Mouse (Mus musculus) forebrain, embryonic 11.5 days (tissue): ENCODE results near the gene Lamtor3. TPM values are rescaled to one million over a fixed set of nuclear protein-coding genes. Genes with fewer than 3 reads are reported as not detected.
"Not testable (repeated sequence)": the region's sequence is repeated elsewhere in the genome, so short reads cannot be mapped to it uniquely, and the experiment has no call there.

ENCODE experiments used
- ATAC-seq: fragments of 200-750 bp; cut with Nextera tagmentation; replicated peaks from 2 replicates; pipeline ENCODE4 v1.8.0; 2017; ENCODE audit warnings: moderate TSS enrichment; ENCODE audit not compliant: low FRiP score
- DNase-seq: peaks from one replicate; pipeline ENCODE4 v3.0.0-alpha.2; 2017; ENCODE audit warnings: low spot score
- H3K27ac ChIP-seq: fragments of 300-500 bp; sonication (generic); 2 replicates; pipeline ENCODE4 v1.5.1; 2014; ENCODE audit warnings: low read depth, low read length
- H3K27me3 ChIP-seq: fragments of 300-500 bp; sonication (generic); 2 replicates; pipeline ENCODE4 v1.6.1; 2014; ENCODE audit warnings: mild to moderate bottlenecking, low read length, mixed read lengths; ENCODE audit not compliant: control insufficient read depth, insufficient read depth
- H3K36me3 ChIP-seq: fragments of 300-500 bp; sonication (generic); 2 replicates; pipeline ENCODE4 v1.6.1; 2014; ENCODE audit warnings: mild to moderate bottlenecking, low read length, moderate library complexity, mixed read lengths; ENCODE audit not compliant: control insufficient read depth, insufficient read depth
- H3K4me1 ChIP-seq: fragments of 300-500 bp; sonication (generic); replicated peaks from 2 replicates; pipeline ENCODE4 v1.6.1; 2014; ENCODE audit warnings: low read length, mixed read lengths; ENCODE audit not compliant: control insufficient read depth, insufficient read depth
- H3K4me2 ChIP-seq: fragments of 300-500 bp; sonication (generic); 2 replicates; pipeline ENCODE4 v1.6.1; 2014; ENCODE audit warnings: low read depth, mild to moderate bottlenecking, low read length, moderate library complexity, mixed read lengths; ENCODE audit not compliant: severe bottlenecking
- H3K4me3 ChIP-seq: fragments of 300-500 bp; sonication (generic); 2 replicates; pipeline ENCODE4 v1.5.1; 2014; ENCODE audit warnings: low read depth, low read length
- H3K9ac ChIP-seq: fragments of 300-500 bp; sonication (generic); 2 replicates; pipeline ENCODE4 v1.6.1; 2014; ENCODE audit warnings: low read length
- H3K9me3 ChIP-seq: fragments of 300-500 bp; sonication (generic); 2 replicates; pipeline ENCODE4 v1.6.1; 2016; ENCODE audit warnings: low read length, mixed read lengths; ENCODE audit not compliant: control insufficient read depth
- WGBS: fragments of 180-500 bp; shearing (Covaris S2); extraction: QIAGEN DNeasy Blood & Tissue Kit; methylation state at CpG from one replicate; pipeline ENCODE4 v1.1.7; 2014; 5-methylcytosine and 5-hydroxymethylcytosine counted together
- polyA plus RNA-seq: library from polyadenylated mRNA; unstranded; fragments of >200 nt; fragmentation: Nextera tagmentation; extraction: Ambion mirVana; gene quantifications from 2 replicates; pipeline ENCODE4 v1.2.1, GENCODE M21; 2014

The Lamtor3 gene
- polyA plus RNA-seq, 1 experiment from 2014 or later, result 107 TPM

- not testable (repeated sequence) for DNase-seq, H3K27ac ChIP-seq, ATAC-seq, H3K4me3 ChIP-seq, H3K27me3 ChIP-seq, H3K9ac ChIP-seq, H3K36me3 ChIP-seq, H3K4me1 ChIP-seq, H3K4me2 ChIP-seq, H3K9me3 ChIP-seq
- 83% methylated on average over 3 of the region's 3 CpGs for WGBS
Observed at GRCm38 (mm10) chr3:137951302-137951701, 33.0 kb downstream of the Lamtor3 start.

- Histone ChIP-seq H3K36me3 (no peaks in the 10 kb centered on the region), H3K4me2 (no peak overlapping the region), H3K27ac (no peak overlapping the region), H3K27me3 (no peaks in the 10 kb centered on the region), H3K4me1 (no peaks in the 10 kb centered on the region), H3K9ac (no peak overlapping the region), H3K9me3 (no peaks in the 10 kb centered on the region), H3K4me3 (no peak overlapping the region)
- ATAC-seq (no peak), DNase-seq (no peak)
- WGBS, result 54% methylated on average over 7 of the region's 7 CpGs
Observed at GRCm38 (mm10) chr3:137951819-137952218, 33.5 kb downstream of the Lamtor3 start.

DNA sequence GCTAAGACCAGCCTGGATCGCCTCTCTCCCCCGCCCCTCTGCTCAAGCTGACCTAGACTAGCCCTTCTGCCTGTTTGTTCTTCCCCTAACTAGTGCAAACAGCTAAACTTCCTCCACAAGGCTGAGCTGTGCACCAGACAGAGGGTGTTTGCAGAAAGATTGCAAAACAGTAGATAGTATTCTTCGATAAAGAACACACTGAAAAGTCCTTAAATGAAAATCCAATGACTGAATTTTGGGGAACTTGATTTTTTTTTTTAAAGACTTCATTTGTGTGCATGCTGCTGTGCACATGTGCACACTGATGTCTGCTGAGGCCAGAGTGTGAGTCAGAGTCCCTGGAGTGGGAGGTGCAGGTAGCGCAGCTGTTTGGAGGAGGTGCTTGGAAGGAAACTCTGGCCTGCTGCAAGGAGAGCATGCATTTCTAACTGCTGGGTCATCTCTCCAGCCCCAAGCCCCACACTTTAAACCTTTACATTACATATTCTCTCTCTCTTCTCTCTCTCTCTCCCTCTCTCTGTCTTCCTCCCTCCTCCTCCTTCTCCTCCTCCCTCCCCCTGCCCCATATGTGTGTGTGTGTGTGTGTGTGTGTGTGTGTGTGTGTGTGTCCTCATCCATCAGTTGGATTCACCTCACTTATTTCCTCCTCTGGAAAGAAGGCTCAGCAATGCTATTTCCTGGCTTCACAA is 34.1 kb downstream of the Lamtor3 start:
- Histone ChIP-seq H3K9me3 (no peaks in the 10 kb centered on the region), H3K9ac (no peak overlapping the region), H3K4me3 (no peak overlapping the region), H3K4me1 (no peaks in the 10 kb centered on the region), H3K27me3 (no peaks in the 10 kb centered on the region), H3K36me3 (no peaks in the 10 kb centered on the region), H3K27ac (no peak overlapping the region), H3K4me2 (no peak overlapping the region)
- 88% methylated on average over 4 of the region's 4 CpGs for WGBS
- DNase-seq (no peak), ATAC-seq (no peak)

- no peak overlapping the region for H3K9ac ChIP-seq
- DNase-seq (no peak), ATAC-seq (peak; percentile 51; the same call in 1 of the 2 replicates)
- H3K27ac ChIP-seq, result no peak overlapping the region
- H3K36me3 ChIP-seq, result no peaks in the 10 kb centered on the region
- no peak overlapping the region for H3K4me2 ChIP-seq
- no peaks in the 10 kb centered on the region for H3K27me3 ChIP-seq
- no peak overlapping the region for H3K4me3 ChIP-seq
- no peaks in the 10 kb centered on the region for H3K4me1 ChIP-seq
- 74% methylated on average over 14 of the region's 14 CpGs for WGBS
- H3K9me3 ChIP-seq, result no peaks in the 10 kb centered on the region
Observed at GRCm38 (mm10) chr3:137952914-137953880, 34.9 kb downstream of the Lamtor3 start.

- H3K9me3 ChIP-seq, result no peaks in the 10 kb centered on the region
- no peak for ATAC-seq
- H3K36me3 ChIP-seq, result no peaks in the 10 kb centered on the region
- no peak overlapping the region for H3K4me2 ChIP-seq
- no peak for DNase-seq
- WGBS, result 71% methylated on average over 23 of the region's 23 CpGs
- H3K27ac ChIP-seq, result no peak overlapping the region
- H3K4me1 ChIP-seq, result no peaks in the 10 kb centered on the region
- no peak overlapping the region for H3K4me3 ChIP-seq
- H3K9ac ChIP-seq, result no peak overlapping the region
- no peaks in the 10 kb centered on the region for H3K27me3 ChIP-seq
Observed at GRCm38 (mm10) chr3:137954256-137954916, 36.1 kb downstream of the Lamtor3 start.

DNA sequence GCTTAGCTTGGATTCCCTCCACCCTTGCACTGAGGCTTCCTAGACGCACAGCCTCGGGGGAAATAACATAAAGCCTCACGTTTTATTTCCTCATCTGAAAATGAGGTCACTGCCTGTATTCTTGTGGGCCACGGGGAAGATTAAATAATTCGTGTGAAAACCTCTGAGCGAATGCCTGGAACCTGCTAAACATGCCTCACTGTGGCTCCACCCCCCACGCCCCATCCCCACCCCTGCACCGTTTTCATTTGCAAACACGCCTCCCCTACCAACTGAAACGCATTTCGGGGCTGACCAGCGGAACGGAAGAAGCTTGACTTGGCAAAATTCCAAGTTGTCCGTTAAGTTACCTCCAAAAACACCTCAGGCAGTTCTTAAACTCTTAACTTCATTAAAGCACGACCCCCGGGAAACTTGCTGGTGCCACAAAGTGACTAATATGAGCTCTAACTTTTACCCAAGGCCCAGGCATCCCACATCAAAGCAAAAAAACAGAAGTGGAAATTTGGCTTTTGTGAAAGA is 37.3 kb downstream of the Lamtor3 start:
- Histone ChIP-seq H3K4me3 (no peak overlapping the region), H3K4me1 (no peaks in the 10 kb centered on the region), H3K4me2 (no peak overlapping the region; the same call in 1 of the 2 replicates)

GRCm38 (mm10) chr3:137957864-137958263 is 39.6 kb downstream of the Lamtor3 start:
- Histone ChIP-seq H3K27me3 (no peaks in the 10 kb centered on the region), H3K27ac (no peak overlapping the region), H3K4me3 (no peak overlapping the region), H3K9me3 (no peaks in the 10 kb centered on the region), H3K36me3 (no peaks in the 10 kb centered on the region), H3K9ac (no peak overlapping the region), H3K4me1 (no peaks in the 10 kb centered on the region), H3K4me2 (no peak overlapping the region)
- DNase-seq (no peak), ATAC-seq (no peak)
- 92% methylated on average over 9 of the region's 9 CpGs for WGBS

More for the DNA sequence above, 37.3 kb downstream of the Lamtor3 start:
- DNase-seq (peak; percentile 62), ATAC-seq (0 out of 2 replicates have a peak, but pooled peaks have one; percentile 28)
- H3K36me3 ChIP-seq, result no peaks in the 10 kb centered on the region
- H3K9ac ChIP-seq, result no peak overlapping the region
- WGBS, result 30% methylated on average over 16 of the region's 16 CpGs
- no peak overlapping the region for H3K27ac ChIP-seq
- no peaks in the 10 kb centered on the region for H3K27me3 ChIP-seq
- no peaks in the 10 kb centered on the region for H3K9me3 ChIP-seq

GRCm38 (mm10) chr3:137958352-137958751 is 40.0 kb downstream of the Lamtor3 start:
- Histone ChIP-seq H3K4me2 (no peak overlapping the region), H3K27me3 (no peaks in the 10 kb centered on the region), H3K9ac (no peak overlapping the region), H3K9me3 (no peaks in the 10 kb centered on the region), H3K27ac (no peak overlapping the region), H3K36me3 (no peaks in the 10 kb centered on the region), H3K4me1 (no peaks in the 10 kb centered on the region), H3K4me3 (no peak overlapping the region)
- DNase-seq (no peak), ATAC-seq (no peak)
- WGBS, result 90% methylated on average over 4 of the region's 4 CpGs
